Mouse (Mus musculus) olfactory bulb, adult 2 months (tissue): ENCODE data around the gene BB287469. TPM values are rescaled to one million over a fixed set of nuclear protein-coding genes. Genes with fewer than 3 reads are reported as not detected.
"Not testable (repeated sequence)": the region's sequence is repeated elsewhere in the genome, so short reads cannot be mapped to it uniquely, and the experiment has no call there.

ENCODE experiments used
- H3K27ac ChIP-seq: fragments of 200-500 bp; 2 replicates; pipeline ENCODE4 v1.5.1; 2012; ENCODE audit warnings: low read depth, low read length; ENCODE audit not compliant: insufficient read depth
- H3K4me1 ChIP-seq: fragments of 200-500 bp; 2 replicates; pipeline ENCODE4 v1.6.1; 2012; ENCODE audit warnings: low read length; ENCODE audit not compliant: control insufficient read depth, insufficient read depth
- H3K4me3 ChIP-seq: fragments of 200-500 bp; 2 replicates; pipeline ENCODE4 v1.5.1; 2012; ENCODE audit warnings: mild to moderate bottlenecking, low read depth, low read length, moderate library complexity; ENCODE audit not compliant: insufficient read depth
- WGBS: fragments of 180-500 bp; shearing (Covaris S2); methylation state at CpG from one replicate; pipeline ENCODE4 v1.1.7; 2018; 5-methylcytosine and 5-hydroxymethylcytosine counted together
- polyA plus RNA-seq: library from polyadenylated mRNA; stranded (reverse); fragments of >200 nt; gene quantifications from 2 replicates; pipeline ENCODE4 v1.2.4, GENCODE M21; 2012; ENCODE audit warnings: low replicate concordance; ENCODE audit not compliant: missing spikeins, insufficient read depth, insufficient read length

BB287469 gene
- not detected in 2 replicates for polyA plus RNA-seq

GRCm38 (mm10) chr12:87816277-87816676, at the start of gene BB287469:
BB287469 (plus strand) TSS chr12:87816577.
- not testable (repeated sequence) for H3K4me3 ChIP-seq, H3K27ac ChIP-seq, H3K4me1 ChIP-seq
- 94% methylated on average over 5 of the region's 6 CpGs for WGBS

DNA sequence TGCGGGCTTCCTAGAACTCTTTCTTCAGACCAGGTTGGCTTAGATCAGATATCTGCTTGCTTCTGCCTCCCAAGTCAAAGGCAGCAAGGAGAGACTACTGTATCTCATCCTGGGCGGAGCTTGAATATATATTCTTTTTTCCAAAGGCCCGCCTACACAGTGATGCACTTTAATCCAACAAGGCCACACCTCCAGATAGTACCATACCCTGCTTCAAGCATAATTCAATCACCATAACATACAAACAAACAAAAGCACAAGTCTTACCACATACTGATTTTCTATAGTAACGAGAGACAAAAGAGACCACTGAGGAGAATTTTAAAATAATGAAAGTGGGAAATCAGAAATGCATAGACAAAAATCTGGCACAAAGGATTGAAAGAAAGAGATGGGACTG, 40.7 kb upstream of the BB287469 start, which contains the start of gene Gm21319:
Gene Gm21319, minus strand, starts transcription at position 101 of the 400 bp plus-strand sequence.
- H3K27ac ChIP-seq, H3K4me3 ChIP-seq, H3K4me1 ChIP-seq: not testable (repeated sequence)
- WGBS, result 93% methylated on average over 4 of the region's 4 CpGs

DNA sequence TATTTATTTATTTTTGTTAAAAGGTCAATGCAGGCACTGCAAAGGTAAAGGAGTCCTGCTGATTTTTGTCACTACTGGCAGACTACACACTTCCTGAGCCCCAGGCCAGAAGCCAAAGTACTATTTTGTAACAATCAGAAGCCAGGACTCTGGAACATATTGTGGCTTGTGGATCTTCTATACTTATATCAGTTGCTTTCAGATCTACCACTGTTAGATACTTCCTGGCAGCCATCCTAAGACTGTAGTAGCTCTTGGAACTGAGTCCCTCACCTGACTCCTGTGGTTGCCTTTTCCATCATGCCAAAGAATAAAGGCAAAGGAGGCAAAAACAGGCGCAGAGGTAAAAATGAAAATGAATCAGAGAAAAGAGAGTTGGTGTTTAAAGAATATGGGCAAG, 21.2 kb upstream of the BB287469 start, which contains the start of gene Gm21936:
Gene Gm21936, plus strand, starts transcription at position 301 of the 400 bp plus-strand sequence.
- not testable (repeated sequence) for H3K4me1 ChIP-seq, H3K27ac ChIP-seq, H3K4me3 ChIP-seq
- WGBS, result 90% methylated on average over 1 of the region's 1 CpGs

GRCm38 (mm10) chr12:87797971-87798370, 18.4 kb upstream of the BB287469 start:
- not testable (repeated sequence) for H3K4me3 ChIP-seq, H3K27ac ChIP-seq, H3K4me1 ChIP-seq
- 91% methylated on average over 5 of the region's 5 CpGs for WGBS

- H3K4me3 ChIP-seq, H3K27ac ChIP-seq, H3K4me1 ChIP-seq: not testable (repeated sequence)
- WGBS, result 91% methylated on average over 2 of the region's 2 CpGs
Observed at GRCm38 (mm10) chr12:87842239-87842638, 25.9 kb downstream of the BB287469 start, which contains the start of gene Gm2001. Gm2001 (minus strand) TSS chr12:87842339.

DNA sequence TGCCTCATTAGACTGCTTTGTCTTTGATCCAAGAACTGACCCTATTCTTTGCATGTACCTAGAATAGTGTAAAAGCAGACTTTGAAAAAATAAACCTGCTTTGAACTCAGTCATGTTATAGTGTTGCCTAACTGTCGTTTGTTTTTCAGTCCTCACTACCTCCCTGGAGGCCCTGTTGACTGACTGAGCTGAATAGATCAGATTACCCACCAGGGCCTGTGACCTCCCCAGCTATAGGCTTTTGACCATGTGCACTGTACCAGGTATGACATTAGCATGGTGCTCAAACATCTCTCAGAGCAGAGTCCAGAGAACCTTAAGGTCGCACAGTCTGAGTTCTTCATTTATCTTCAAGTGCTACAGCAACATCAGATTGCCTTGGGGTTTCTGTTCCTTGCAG, 34.3 kb downstream of the BB287469 start:
- H3K4me3 ChIP-seq, H3K4me1 ChIP-seq, H3K27ac ChIP-seq: not testable (repeated sequence)
- WGBS, result no CpG with 5 or more reads among the region's 2 CpGs

GRCm38 (mm10) chr12:87856067-87856466, 39.7 kb downstream of the BB287469 start:
- H3K27ac ChIP-seq, H3K4me1 ChIP-seq, H3K4me3 ChIP-seq: not testable (repeated sequence)
- 83% methylated on average over 1 of the region's 1 CpGs for WGBS

DNA sequence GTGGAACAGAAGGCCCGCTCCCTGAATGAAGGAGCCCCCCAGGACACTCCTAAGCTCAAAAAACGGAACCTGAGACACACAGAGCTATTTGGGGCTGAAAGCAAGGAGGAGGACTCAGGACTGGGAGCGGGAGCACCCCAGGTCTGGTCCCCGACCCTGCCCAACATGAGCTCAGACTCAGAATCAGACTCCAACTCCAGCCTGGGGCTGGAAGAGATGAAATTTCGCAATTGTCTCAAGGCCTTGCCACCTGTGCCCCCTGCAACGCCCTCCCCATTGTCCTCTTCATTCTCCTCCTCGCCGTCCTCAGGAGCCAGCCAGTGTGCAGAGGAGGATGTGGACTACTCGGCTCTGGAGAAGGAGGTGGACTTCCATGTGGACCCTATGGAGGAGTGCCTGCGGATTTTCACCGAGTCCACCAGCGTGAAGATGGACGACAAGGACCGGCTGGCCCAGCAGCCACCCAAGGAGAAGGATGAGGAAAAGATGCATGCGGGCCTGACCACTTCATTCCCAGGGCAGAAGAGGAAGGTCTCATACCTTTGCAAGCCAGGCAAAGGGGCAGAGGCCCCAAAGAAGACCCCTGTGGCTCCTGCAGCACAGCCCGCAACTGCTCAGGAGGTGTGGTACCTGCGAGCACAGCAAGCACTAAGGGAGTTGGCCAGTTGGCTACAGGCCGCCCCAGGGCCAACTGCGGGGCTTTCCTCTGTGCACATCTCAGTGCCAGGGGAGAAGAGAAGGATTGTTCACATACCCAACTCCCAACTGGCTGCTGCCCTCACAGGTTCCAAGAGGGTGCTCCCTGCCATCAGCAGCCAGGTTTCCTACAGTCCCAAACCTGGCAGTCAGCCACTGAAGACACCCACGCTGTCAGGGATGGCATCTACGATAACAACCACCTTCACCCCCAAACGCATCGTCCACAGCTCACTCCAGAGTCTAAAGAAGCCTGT, 45.6 kb downstream of the BB287469 start:
- WGBS, result 87% methylated on average over 23 of the region's 23 CpGs
- not testable (repeated sequence) for H3K4me3 ChIP-seq, H3K4me1 ChIP-seq, H3K27ac ChIP-seq

DNA sequence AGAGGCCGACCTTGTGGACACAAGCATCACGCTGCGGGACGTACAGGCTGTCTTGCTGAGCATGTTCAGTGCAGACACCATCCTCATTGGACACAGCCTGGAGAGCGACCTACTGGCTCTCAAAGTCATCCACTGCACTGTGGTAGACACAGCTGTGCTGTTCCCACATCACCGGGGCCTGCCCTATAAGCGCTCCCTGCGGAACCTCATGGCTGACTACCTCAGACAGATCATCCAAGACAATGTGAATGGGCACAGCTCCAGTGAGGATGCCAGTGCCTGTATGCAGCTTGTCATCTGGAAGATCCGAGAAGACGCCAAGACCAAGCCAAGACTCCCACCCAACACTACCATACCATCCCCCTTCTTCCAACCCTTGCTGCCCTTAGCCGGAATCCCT, 47.3 kb downstream of the BB287469 start:
- not testable (repeated sequence) for H3K4me1 ChIP-seq, H3K27ac ChIP-seq, H3K4me3 ChIP-seq
- WGBS, result 95% methylated on average over 10 of the region's 11 CpGs

- H3K4me3 ChIP-seq, H3K27ac ChIP-seq: not testable (repeated sequence)
- WGBS, result 82% methylated on average over 2 of the region's 2 CpGs
Observed at GRCm38 (mm10) chr12:87864048-87864447, 47.7 kb downstream of the BB287469 start.

More at GRCm38 (mm10) chr12:87864048-87864447, 47.7 kb downstream of the BB287469 start:
- H3K4me1 ChIP-seq, result not testable (repeated sequence)

Other genes starting within 250 kb of the BB287469 start
- not detected in 2 replicates for gene Oog1, start 213.9 kb upstream of the BB287469 start, polyA plus RNA-seq
- not detected in 2 replicates for gene Gm4027, start 197.7 kb upstream of the BB287469 start, polyA plus RNA-seq
- not detected in 2 replicates for gene Gm16381, start 172.0 kb upstream of the BB287469 start, polyA plus RNA-seq
- not detected in 2 replicates for gene Gm21319, start 40.8 kb upstream of the BB287469 start, polyA plus RNA-seq
- gene Gm21936, start 21.1 kb upstream of the BB287469 start, polyA plus RNA-seq, result not detected in 2 replicates
- not detected in 2 replicates for gene Gm2001, start 25.8 kb downstream of the BB287469 start, polyA plus RNA-seq
- not detected in 2 replicates for gene Gm2016, start 57.5 kb downstream of the BB287469 start, polyA plus RNA-seq
- gene Gm2022, start 78.8 kb downstream of the BB287469 start, polyA plus RNA-seq, result not detected in 2 replicates
- not detected in 2 replicates for gene Gm2035, start 103.3 kb downstream of the BB287469 start, polyA plus RNA-seq
- not detected in 2 replicates for gene Gm2042, start 137.5 kb downstream of the BB287469 start, polyA plus RNA-seq
- gene Gm2075, start 195.3 kb downstream of the BB287469 start, polyA plus RNA-seq, result not detected in 2 replicates
- not detected in 2 replicates for gene Gm6803, start 202.2 kb downstream of the BB287469 start, polyA plus RNA-seq
- gene Gm2056, start 210.4 kb downstream of the BB287469 start, polyA plus RNA-seq, result not detected in 2 replicates